Mouse (Mus musculus) thymus, adult 2 months (tissue): ENCODE data around the gene Grb14.

ENCODE experiments used
- CTCF ChIP-seq: fragments of 200-500 bp; IDR thresholded peaks from 2 replicates; pipeline ENCODE4 v1.5.1; 2012; ENCODE audit warnings: mild to moderate bottlenecking, control low read depth, low read length, moderate library complexity, borderline replicate concordance; ENCODE audit not compliant: control insufficient read depth, poor library complexity, insufficient read depth; ENCODE audit errors: extremely low read depth
- POLR2A ChIP-seq: fragments of 200-500 bp; IDR thresholded peaks from 2 replicates; pipeline ENCODE4 v1.6.1; 2012; ENCODE audit warnings: mild to moderate bottlenecking, low read length, control low read depth, moderate library complexity; ENCODE audit not compliant: control insufficient read depth, poor library complexity, insufficient read depth; ENCODE audit errors: extremely low read depth

DNA sequence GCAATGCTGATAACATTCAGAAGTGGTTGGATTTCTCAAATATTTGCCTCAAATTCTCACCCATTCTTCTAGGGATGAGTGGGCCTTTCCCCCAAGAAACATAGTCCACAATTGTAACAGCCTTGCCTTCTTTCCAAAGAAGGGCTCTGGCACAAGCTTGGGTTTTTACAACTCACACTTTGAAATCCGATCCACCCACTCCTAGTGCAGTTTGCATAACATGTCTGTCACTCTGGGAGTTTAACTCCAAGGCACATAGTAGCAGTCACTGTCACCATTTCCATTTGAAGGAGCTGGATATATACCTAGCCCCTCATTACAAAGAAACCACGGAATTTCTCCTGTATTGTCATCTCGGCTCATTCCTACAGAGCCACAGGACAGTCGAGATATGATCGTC is 103.9 kb downstream of the Grb14 start:
- TF ChIP-seq CTCF (no peak), POLR2A (no peak)
